Comparison of ENCODE assay signal across 9 mouse cellular contexts in genomic region chr7:118437101-118437802, GRCm38 (mm10). TPM values are rescaled to one million over a fixed set of nuclear protein-coding genes. Genes with fewer than 3 reads are reported as not detected.
DNase-seq lines count a peak whose midpoint lies in the region; ATAC-seq and TF ChIP-seq lines count a peak whose summit lies in the region.
"Had no signal": no experiment of that assay in that cellular context is flagged by ENCODE, and none has a peak within 500 bp of the region (broad histone marks: within the 10 kb centered on the region; RNA-seq: fewer than 3 reads in every experiment).

No protein-coding gene starts in this region.

- peak; percentile 26 for DNase-seq in hindbrain, embryonic 10.5 days (ENCODE audit: low spot score)
- peak; percentile 7 for DNase-seq in thymus, adult 2 months
- no peak for DNase-seq in thymus, adult 18-20 months
- DNase-seq in embryo, embryonic 10.5 days (ENCODE audit: low spot score), result peak; percentile 64
- no peak for DNase-seq in ovary, postnatal 36 days (ENCODE audit: low spot score)
- no peak for DNase-seq in cerebellum, adult 11 months

- no peak overlapping the region for H3K4me2 ChIP-seq in hindbrain, embryonic 16.5 days (ENCODE audit: low read length)
- H3K4me2 ChIP-seq: neural tube, embryonic 12.5 days had no signal

- TF ChIP-seq CTCF in thymus, adult 2 months (IDR thresholded peaks at IDR 0.05; ENCODE audit: borderline replicate concordance, control insufficient read depth, extremely low read depth, insufficient read depth, low read length, poor library complexity), result no peak

- H3K36me3 ChIP-seq in hindbrain, embryonic 10.5 days, result no peaks in the 10 kb centered on the region
- H3K36me3 ChIP-seq in hindbrain, embryonic 16.5 days (ENCODE audit: control insufficient read depth, insufficient read depth, low read length), result no peaks in the 10 kb centered on the region
- no peaks in the 10 kb centered on the region for H3K36me3 ChIP-seq in thymus, adult 2 months (ENCODE audit: control insufficient read depth, insufficient read depth, low read length)
- H3K36me3 ChIP-seq: neural tube, embryonic 12.5 days had no signal

- no peaks in the 10 kb centered on the region for H3K4me1 ChIP-seq in hindbrain, embryonic 10.5 days (replicated peaks)
- H3K4me1 ChIP-seq in hindbrain, embryonic 16.5 days (ENCODE audit: control insufficient read depth, insufficient read depth, low read depth, low read length), result no peaks in the 10 kb centered on the region
- no peaks in the 10 kb centered on the region for H3K4me1 ChIP-seq in thymus, adult 2 months (replicated peaks; ENCODE audit: control insufficient read depth, insufficient read depth, low read length)
- H3K4me1 ChIP-seq: neural tube, embryonic 12.5 days had no signal

- no peak for ATAC-seq in hindbrain, embryonic 16.5 days
- 0 out of 2 replicates have a peak, but pooled peaks have one; percentile 37 for ATAC-seq in neutrophil, adult 5-6 weeks (ENCODE audit: extremely low read depth, insufficient number of reproducible peaks, low FRiP score, poor library complexity, severe bottlenecking)

- H3K4me3 ChIP-seq in hindbrain, embryonic 10.5 days, result no peak overlapping the region
- no peak overlapping the region for H3K4me3 ChIP-seq in hindbrain, embryonic 16.5 days (ENCODE audit: low read length)
- H3K4me3 ChIP-seq in thymus, adult 2 months (ENCODE audit: control insufficient read depth, insufficient read depth, low read length), result no peak overlapping the region
- H3K4me3 ChIP-seq: neural tube, embryonic 12.5 days had no signal

- no peak overlapping the region for H3K9ac ChIP-seq in hindbrain, embryonic 16.5 days (ENCODE audit: low read depth, low read length)
- H3K9ac ChIP-seq: neural tube, embryonic 12.5 days had no signal

- H3K27me3 ChIP-seq in hindbrain, embryonic 10.5 days (ENCODE audit: insufficient read depth, poor library complexity, severe bottlenecking), result peaks cover 8% of the 10 kb centered on the region
- no peaks in the 10 kb centered on the region for H3K27me3 ChIP-seq in hindbrain, embryonic 16.5 days (replicated peaks; ENCODE audit: control insufficient read depth, insufficient read depth, low read length)
- H3K27me3 ChIP-seq in thymus, adult 2 months (ENCODE audit: control insufficient read depth, insufficient read depth, low read length), result no peaks in the 10 kb centered on the region
- H3K27me3 ChIP-seq: neural tube, embryonic 12.5 days had no signal

- H3K27ac ChIP-seq in hindbrain, embryonic 10.5 days, result no peak overlapping the region
- no peak overlapping the region for H3K27ac ChIP-seq in hindbrain, embryonic 16.5 days (ENCODE audit: low read depth, low read length)
- H3K27ac ChIP-seq in thymus, adult 2 months (ENCODE audit: control insufficient read depth, insufficient read depth, low read length), result no peak overlapping the region
- H3K27ac ChIP-seq: neural tube, embryonic 12.5 days had no signal

- H3K9me3 ChIP-seq in hindbrain, embryonic 10.5 days, result no peaks in the 10 kb centered on the region
- no peaks in the 10 kb centered on the region for H3K9me3 ChIP-seq in hindbrain, embryonic 16.5 days (ENCODE audit: control insufficient read depth, low read length)
- H3K9me3 ChIP-seq: neural tube, embryonic 12.5 days had no signal

- 59% methylated on average over 7 of the region's 7 CpGs for WGBS in hindbrain, embryonic 10.5 days
- 59% methylated on average over 7 of the region's 7 CpGs for WGBS in hindbrain, embryonic 16.5 days
- WGBS in thymus, adult 2 months, result 57% methylated on average over 7 of the region's 7 CpGs

- no peak for TF ChIP-seq POLR2A in thymus, adult 2 months (IDR thresholded peaks at IDR 0.05; ENCODE audit: control insufficient read depth, extremely low read depth, insufficient read depth, low read length, poor library complexity)

RNA-seq across cellular contexts. Expression of gene Syt17, which starts 10.8 kb away (rescaled TPM):
- polyA plus RNA-seq in hindbrain, embryonic 10.5 days (2016; fragmentation: Nextera tagmentation; extraction: Ambion mirVana), result 2.2 and 3.0 TPM in 2 replicates
- polyA plus RNA-seq in hindbrain, embryonic 16.5 days (2015; fragmentation: Nextera tagmentation; extraction: Ambion mirVana), result 27.4 and 28.3 TPM in 2 replicates
- polyA plus RNA-seq in thymus, adult 2 months (2012; rRNA removed), result 0.57 and 0.70 TPM in 2 replicates
- not detected in 2 replicates for total RNA-seq in neutrophil, adult 5-6 weeks (2017)

RNA-seq across cellular contexts. Expression of gene Itpripl2, which starts 54.5 kb away (rescaled TPM):
- polyA plus RNA-seq in hindbrain, embryonic 10.5 days (2016; fragmentation: Nextera tagmentation; extraction: Ambion mirVana), result 0.93 and 1.1 TPM in 2 replicates
- 0.89 and 1.0 TPM in 2 replicates for polyA plus RNA-seq in hindbrain, embryonic 16.5 days (2015; fragmentation: Nextera tagmentation; extraction: Ambion mirVana)
- 7.2 and 7.5 TPM in 2 replicates for polyA plus RNA-seq in thymus, adult 2 months (2012; rRNA removed)
- 24.2 and 25.4 TPM in 2 replicates for total RNA-seq in neutrophil, adult 5-6 weeks (2017)

Comparison
In these comparisons a context has a peak if more than half of its experiments do, and no peak if none do; other contexts are left out.
1. DNase-seq: peak in hindbrain, embryonic 10.5 days (single experiment), thymus, adult 2 months (single experiment) and embryo, embryonic 10.5 days (single experiment); none in thymus, adult 18-20 months (0 of 2), ovary, postnatal 36 days (single experiment) and cerebellum, adult 11 months (single experiment).